Mouse (Mus musculus) liver, postnatal 0 days (tissue): ENCODE data around the gene Eefsec.

ENCODE experiments used
- CTCF ChIP-seq: sonication (generic); IDR thresholded peaks from 2 replicates; pipeline ENCODE4 v1.5.1; 2016; ENCODE audit warnings: antibody characterized with exemption, low read depth
- EP300 ChIP-seq: IDR thresholded peaks from 2 replicates; pipeline ENCODE4 v1.6.1; 2016; ENCODE audit warnings: antibody characterized with exemption, low read depth, mild to moderate bottlenecking

GRCm38 (mm10) chr6:88454545-88454944, 8.2 kb upstream of the Eefsec start:
- TF ChIP-seq CTCF: no peak
- no peak for TF ChIP-seq EP300
